In the genomic region with DNA sequence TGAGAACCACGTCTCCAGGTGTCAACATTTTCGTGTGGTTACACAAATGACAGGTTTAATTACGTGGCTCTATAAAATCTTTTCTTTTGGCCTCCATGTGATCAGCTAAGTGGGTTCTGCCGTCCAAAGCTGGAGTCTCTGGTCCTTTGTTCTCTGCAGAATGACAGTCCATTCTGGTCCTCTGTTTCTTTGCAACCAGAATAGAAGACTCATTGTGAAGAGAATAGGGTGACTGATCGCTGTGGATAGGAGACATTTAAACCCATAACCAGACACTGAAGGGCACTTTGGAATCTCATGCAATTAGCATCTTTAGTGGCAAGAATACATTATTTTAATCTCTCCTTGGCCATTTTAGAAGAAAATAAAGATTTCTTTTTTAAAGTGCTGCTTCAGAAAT, we compare ENCODE assay signal across 18 mouse cellular contexts.
DNase-seq lines count a peak whose midpoint lies in the region; ATAC-seq and TF ChIP-seq lines count a peak whose summit lies in the region.
"Had no signal": no experiment of that assay in that cellular context is flagged by ENCODE, and none has a peak within 500 bp of the region (broad histone marks: within the 10 kb centered on the region; RNA-seq: fewer than 3 reads in every experiment).

No protein-coding gene starts in this region.

- peaks cover 77% of the 10 kb centered on the region for H3K79me2 ChIP-seq in myocyte (ENCODE audit: control insufficient read depth, insufficient read depth)

- no peak overlapping the region for H3K4me3 ChIP-seq in forebrain, embryonic 10.5 days
- no peak overlapping the region for H3K4me3 ChIP-seq in forebrain, embryonic 16.5 days (replicated peaks; ENCODE audit: low read length)
- H3K4me3 ChIP-seq in midbrain, embryonic 10.5 days, result no peak overlapping the region
- no peak overlapping the region for H3K4me3 ChIP-seq in midbrain, embryonic 13.5 days (replicated peaks)
- H3K4me3 ChIP-seq in hindbrain, embryonic 13.5 days, result no peak overlapping the region
- peak overlapping the region; percentile 16 for H3K4me3 ChIP-seq in myocyte
- H3K4me3 ChIP-seq: embryonic facial prominence, embryonic 13.5 days; heart, embryonic 13.5 days; megakaryocyte, embryonic 14.5 days had no signal

- H3K4me2 ChIP-seq in forebrain, embryonic 16.5 days (ENCODE audit: low read length), result no peak overlapping the region
- H3K4me2 ChIP-seq in midbrain, embryonic 13.5 days (replicated peaks), result no peak overlapping the region
- H3K4me2 ChIP-seq in hindbrain, embryonic 13.5 days, result no peak overlapping the region
- H3K4me2 ChIP-seq in myocyte (ENCODE audit: low read depth), result peak overlapping the region; percentile 87
- H3K4me2 ChIP-seq: embryonic facial prominence, embryonic 13.5 days; heart, embryonic 13.5 days had no signal

- 0 out of 2 replicates have a peak overlapping the region, but pooled peaks have one; percentile 56 for H3K27ac ChIP-seq in forebrain, embryonic 10.5 days
- no peak overlapping the region for H3K27ac ChIP-seq in forebrain, embryonic 16.5 days (ENCODE audit: low read length)
- peak overlapping the region; percentile 64 for H3K27ac ChIP-seq in midbrain, embryonic 10.5 days (replicated peaks)
- no peak overlapping the region for H3K27ac ChIP-seq in midbrain, embryonic 13.5 days
- 0 out of 2 replicates have a peak overlapping the region, but pooled peaks have one; percentile 13 for H3K27ac ChIP-seq in hindbrain, embryonic 13.5 days
- H3K27ac ChIP-seq: embryonic facial prominence, embryonic 13.5 days; heart, embryonic 13.5 days had no signal

- 39% methylated on average over 5 of the region's 5 CpGs for WGBS in forebrain, embryonic 10.5 days
- 10% methylated on average over 5 of the region's 5 CpGs for WGBS in forebrain, embryonic 16.5 days
- WGBS in midbrain, embryonic 10.5 days, result 45% methylated on average over 5 of the region's 5 CpGs
- WGBS in midbrain, embryonic 13.5 days, result 18% methylated on average over 5 of the region's 5 CpGs
- WGBS in hindbrain, embryonic 13.5 days, result 21% methylated on average over 5 of the region's 5 CpGs

- no peak for DNase-seq in forebrain, embryonic 10.5 days (ENCODE audit: extremely low spot score, low spot score)
- no peak for DNase-seq in midbrain, embryonic 10.5 days (ENCODE audit: low spot score)
- DNase-seq in left cerebral cortex, adult 9 months (ENCODE audit: low spot score in 2 of 2), result no peak
- DNase-seq: adrenal gland, postnatal 14 days; cerebellum, adult 2 months; heart, postnatal 36 days; kidney, adult 18-20 months; kidney, postnatal 10 days; lung, postnatal 14 days had no signal

- no peaks in the 10 kb centered on the region for H3K36me3 ChIP-seq in forebrain, embryonic 10.5 days (replicated peaks)
- H3K36me3 ChIP-seq in forebrain, embryonic 16.5 days (ENCODE audit: control insufficient read depth, insufficient read depth), result no peaks in the 10 kb centered on the region
- no peaks in the 10 kb centered on the region for H3K36me3 ChIP-seq in midbrain, embryonic 10.5 days
- no peaks in the 10 kb centered on the region for H3K36me3 ChIP-seq in midbrain, embryonic 13.5 days
- H3K36me3 ChIP-seq in hindbrain, embryonic 13.5 days, result no peaks in the 10 kb centered on the region
- no peaks in the 10 kb centered on the region for H3K36me3 ChIP-seq in myocyte (ENCODE audit: control insufficient read depth, insufficient read depth)
- H3K36me3 ChIP-seq: embryonic facial prominence, embryonic 13.5 days; heart, embryonic 13.5 days had no signal

- peaks cover 90% of the 10 kb centered on the region for H3K4me1 ChIP-seq in forebrain, embryonic 10.5 days
- peaks cover 51% of the 10 kb centered on the region for H3K4me1 ChIP-seq in forebrain, embryonic 16.5 days (replicated peaks; ENCODE audit: control insufficient read depth, insufficient read depth, low read length)
- H3K4me1 ChIP-seq in midbrain, embryonic 10.5 days, result peaks cover 94% of the 10 kb centered on the region
- peaks cover 85% of the 10 kb centered on the region for H3K4me1 ChIP-seq in midbrain, embryonic 13.5 days (replicated peaks)
- H3K4me1 ChIP-seq in hindbrain, embryonic 13.5 days (replicated peaks), result peaks cover 72% of the 10 kb centered on the region

- ATAC-seq in forebrain, embryonic 16.5 days, result no peak
- ATAC-seq in midbrain, embryonic 13.5 days, result no peak
- ATAC-seq in hindbrain, embryonic 13.5 days (ENCODE audit: low FRiP score), result no peak
- no peak for ATAC-seq in inflammation-experienced regulatory T-cells, adult 6 months

- no peak overlapping the region for H3ac ChIP-seq in myocyte (ENCODE audit: control insufficient read depth, insufficient read length)

- no peak for TF ChIP-seq POLR2A in myocyte (IDR thresholded peaks at IDR 0.05; ENCODE audit: insufficient read length, low read depth)

- H3K27me3 ChIP-seq in forebrain, embryonic 10.5 days (ENCODE audit: poor library complexity, severe bottlenecking), result 0 out of 2 replicates have a peak, but pooled peaks cover 3% of the 10 kb centered on the region
- no peaks in the 10 kb centered on the region for H3K27me3 ChIP-seq in forebrain, embryonic 16.5 days (replicated peaks; ENCODE audit: control insufficient read depth, insufficient read depth, low read length)
- no peaks in the 10 kb centered on the region for H3K27me3 ChIP-seq in midbrain, embryonic 10.5 days (ENCODE audit: low read depth, poor library complexity, severe bottlenecking)
- H3K27me3 ChIP-seq in midbrain, embryonic 13.5 days, result no peaks in the 10 kb centered on the region
- H3K27me3 ChIP-seq in hindbrain, embryonic 13.5 days, result no peaks in the 10 kb centered on the region
- no peaks in the 10 kb centered on the region for H3K27me3 ChIP-seq in myocyte (ENCODE audit: control insufficient read depth, insufficient read depth, insufficient read length)
- H3K27me3 ChIP-seq: CH12.LX; embryonic facial prominence, embryonic 13.5 days had no signal

- no peak overlapping the region for H3K9ac ChIP-seq in forebrain, embryonic 16.5 days (replicated peaks; ENCODE audit: low read depth, low read length)
- no peak overlapping the region for H3K9ac ChIP-seq in midbrain, embryonic 13.5 days (replicated peaks)
- no peak overlapping the region for H3K9ac ChIP-seq in hindbrain, embryonic 13.5 days
- H3K9ac ChIP-seq: embryonic facial prominence, embryonic 13.5 days; heart, embryonic 13.5 days had no signal

- H3K9me3 ChIP-seq in forebrain, embryonic 10.5 days, result no peaks in the 10 kb centered on the region
- H3K9me3 ChIP-seq in forebrain, embryonic 16.5 days (ENCODE audit: control insufficient read depth, low read length), result no peaks in the 10 kb centered on the region
- H3K9me3 ChIP-seq in midbrain, embryonic 10.5 days (replicated peaks), result no peaks in the 10 kb centered on the region
- no peaks in the 10 kb centered on the region for H3K9me3 ChIP-seq in midbrain, embryonic 13.5 days
- no peaks in the 10 kb centered on the region for H3K9me3 ChIP-seq in hindbrain, embryonic 13.5 days
- H3K9me3 ChIP-seq: embryonic facial prominence, embryonic 13.5 days; heart, embryonic 13.5 days; megakaryocyte, embryonic 14.5 days had no signal

TF ChIP-seq in myocyte, 11 proteins besides CTCF, POLR2A, EP300 and RAD21:
- TF ChIP-seq MYOD1 (IDR thresholded peaks at IDR 0.05; ENCODE audit: control insufficient read depth in 1 of 3, insufficient read length in 2 of 3, low read depth in 2 of 3) (no peak), POLR2AphosphoS2 (IDR thresholded peaks at IDR 0.05; ENCODE audit: insufficient read length, low read depth) (no peak), TCF3 (IDR thresholded peaks at IDR 0.05; ENCODE audit: insufficient read length, low read depth) (no peak), USF1 (IDR thresholded peaks at IDR 0.05; ENCODE audit: low read depth) (no peak), REST (IDR thresholded peaks at IDR 0.05; ENCODE audit: insufficient read depth, insufficient read length) (no peak), TCF12 (IDR thresholded peaks at IDR 0.05; ENCODE audit: insufficient read depth, poor library complexity, severe bottlenecking) (no peak), CEBPB (IDR thresholded peaks at IDR 0.05; ENCODE audit: insufficient read depth, poor library complexity, severe bottlenecking) (no peak), E2F4 (IDR thresholded peaks at IDR 0.05; ENCODE audit: insufficient read depth) (no peak), MYOG (IDR thresholded peaks at IDR 0.05; ENCODE audit: control insufficient read depth in 1 of 3, insufficient read depth in 1 of 3, insufficient read length in 2 of 3, low read depth in 2 of 3) (no peak), SRF (IDR thresholded peaks at IDR 0.05; ENCODE audit: control insufficient read depth, insufficient read length, low read depth) (no peak), MAX (IDR thresholded peaks at IDR 0.05; ENCODE audit: low read depth) (no peak)

Comparison
In these comparisons a context has a peak if more than half of its experiments do, and no peak if none do; other contexts are left out.
1. H3K27ac ChIP-seq: peak in forebrain, embryonic 10.5 days (single experiment), midbrain, embryonic 10.5 days (single experiment) and hindbrain, embryonic 13.5 days (single experiment); none in forebrain, embryonic 16.5 days (single experiment) and midbrain, embryonic 13.5 days (single experiment).